Mouse (Mus musculus) hindbrain, embryonic 13.5 days (tissue): ENCODE data around the gene Adamtsl1. TPM values are rescaled to one million over a fixed set of nuclear protein-coding genes. Genes with fewer than 3 reads are reported as not detected.

Experiments used
- ATAC-seq: fragments of 200-750 bp; cut with Nextera tagmentation; 2 replicates; pipeline ENCODE4 v1.8.0; 2017; ENCODE audit warnings: moderate TSS enrichment; ENCODE audit not compliant: low FRiP score
- H3K27ac ChIP-seq: fragments of 300-500 bp; sonication (generic); 2 replicates; pipeline ENCODE4 v1.5.1; 2015; ENCODE audit warnings: inconsistent platforms, mild to moderate bottlenecking, moderate library complexity
- H3K27me3 ChIP-seq: fragments of 300-500 bp; sonication (generic); 2 replicates; pipeline ENCODE4 v1.6.1; 2015; ENCODE audit warnings: mild to moderate bottlenecking, inconsistent platforms
- H3K36me3 ChIP-seq: fragments of 300-500 bp; sonication (generic); 2 replicates; pipeline ENCODE4 v1.6.1; 2015; ENCODE audit warnings: mild to moderate bottlenecking, inconsistent platforms
- H3K4me1 ChIP-seq: fragments of 300-500 bp; sonication (generic); replicated peaks from 2 replicates; pipeline ENCODE4 v1.6.1; 2015; ENCODE audit warnings: inconsistent platforms
- H3K4me2 ChIP-seq: fragments of 300-500 bp; sonication (generic); 2 replicates; pipeline ENCODE4 v1.6.1; 2015; ENCODE audit warnings: inconsistent platforms, mild to moderate bottlenecking, moderate library complexity
- H3K4me3 ChIP-seq: fragments of 300-500 bp; sonication (generic); 2 replicates; pipeline ENCODE4 v1.5.1; 2015; ENCODE audit warnings: mild to moderate bottlenecking, inconsistent platforms
- H3K9ac ChIP-seq: fragments of 300-500 bp; sonication (generic); 2 replicates; pipeline ENCODE4 v1.6.1; 2015; ENCODE audit warnings: mild to moderate bottlenecking, inconsistent platforms
- H3K9me3 ChIP-seq: fragments of 300-500 bp; sonication (generic); 2 replicates; pipeline ENCODE4 v1.6.1; 2016; ENCODE audit warnings: inconsistent platforms
- WGBS: fragments of 180-500 bp; shearing (Covaris S2); methylation state at CpG from one replicate; pipeline ENCODE4 v1.1.7; 2015; 5-methylcytosine and 5-hydroxymethylcytosine counted together
- polyA plus RNA-seq: library from polyadenylated mRNA; unstranded; fragments of >200 nt; fragmentation: Nextera tagmentation; extraction: Ambion mirVana; gene quantifications from 2 replicates; pipeline ENCODE4 v1.2.1, GENCODE M21; 2015

The Adamtsl1 gene
- polyA plus RNA-seq, 1 experiment from 2014 or later = 11.6 TPM

DNA sequence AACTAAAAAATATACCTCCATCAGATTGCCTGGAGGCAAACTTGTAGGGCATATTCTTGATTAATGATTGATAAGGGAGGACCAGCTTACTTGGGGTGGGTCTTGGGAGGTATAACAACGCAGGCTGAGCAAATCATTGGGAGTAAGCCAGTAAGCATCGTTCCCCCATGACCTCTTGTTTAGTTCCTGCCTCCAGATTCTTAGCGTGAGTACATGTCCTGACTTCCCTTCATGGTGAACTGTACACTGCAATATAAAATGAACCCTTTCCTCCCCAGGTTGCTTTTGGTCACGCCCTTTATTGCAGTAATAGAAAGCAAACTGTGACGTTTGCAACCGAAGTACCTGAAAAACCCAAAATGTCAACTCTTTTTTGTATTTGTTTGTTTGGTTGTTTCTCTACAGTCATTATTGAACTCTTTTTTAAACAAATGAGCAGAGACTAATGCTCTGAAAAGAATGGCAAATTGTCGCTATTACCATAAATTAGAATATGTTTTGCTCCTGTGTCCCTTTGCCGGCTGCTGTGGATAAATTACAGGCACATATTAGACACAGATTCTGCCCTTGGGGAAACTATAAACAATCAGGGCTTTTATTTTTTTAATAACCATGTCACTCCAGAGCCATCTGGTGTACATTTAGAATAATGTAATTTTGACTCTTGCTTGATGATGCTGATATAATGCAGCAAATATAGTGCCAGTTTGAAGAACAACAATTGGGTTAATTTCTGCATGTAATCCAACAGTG, 310.2 kb downstream of the Adamtsl1 start:
- Histone ChIP-seq H3K4me2 (no peak overlapping the region), H3K4me1 (0 out of 2 replicates have a peak, but pooled peaks cover 5% of the 10 kb centered on the region), H3K4me3 (no peak overlapping the region), H3K27me3 (no peaks in the 10 kb centered on the region), H3K9ac (no peak overlapping the region), H3K9me3 (no peaks in the 10 kb centered on the region), H3K36me3 (no peaks in the 10 kb centered on the region), H3K27ac (0 out of 2 replicates have a peak overlapping the region, but pooled peaks have one; percentile 5)
- ATAC-seq = peak; percentile 76
- WGBS = 34% methylated on average over 8 of the region's 8 CpGs

DNA sequence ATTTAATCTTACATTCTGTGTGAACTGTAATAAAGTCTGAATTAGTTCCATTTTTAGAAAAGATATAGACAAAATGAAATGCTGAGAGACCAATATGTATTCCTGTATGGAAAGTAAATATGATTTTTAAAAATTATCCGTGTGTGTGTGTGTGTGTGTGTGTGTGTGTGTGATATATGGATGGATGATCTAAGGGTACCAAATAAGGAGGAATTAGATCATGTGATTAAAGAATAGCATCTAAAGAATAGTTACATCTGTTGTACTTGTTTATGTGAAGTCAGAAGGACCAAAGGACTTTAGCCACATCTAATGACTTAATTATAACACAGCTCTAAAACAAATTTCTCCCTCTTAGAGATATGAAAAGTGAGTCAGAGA, 310.7 kb downstream of the Adamtsl1 start:
- Histone ChIP-seq H3K27me3 (no peaks in the 10 kb centered on the region), H3K9me3 (no peaks in the 10 kb centered on the region), H3K36me3 (no peaks in the 10 kb centered on the region), H3K4me1 (0 out of 2 replicates have a peak, but pooled peaks cover 5% of the 10 kb centered on the region), H3K4me2 (no peak overlapping the region), H3K27ac (no peak overlapping the region), H3K4me3 (no peak overlapping the region), H3K9ac (no peak overlapping the region)
- ATAC-seq = peak; percentile 62; the same call in 1 of the 2 replicates
- WGBS = 64% methylated on average over 1 of the region's 1 CpGs

DNA sequence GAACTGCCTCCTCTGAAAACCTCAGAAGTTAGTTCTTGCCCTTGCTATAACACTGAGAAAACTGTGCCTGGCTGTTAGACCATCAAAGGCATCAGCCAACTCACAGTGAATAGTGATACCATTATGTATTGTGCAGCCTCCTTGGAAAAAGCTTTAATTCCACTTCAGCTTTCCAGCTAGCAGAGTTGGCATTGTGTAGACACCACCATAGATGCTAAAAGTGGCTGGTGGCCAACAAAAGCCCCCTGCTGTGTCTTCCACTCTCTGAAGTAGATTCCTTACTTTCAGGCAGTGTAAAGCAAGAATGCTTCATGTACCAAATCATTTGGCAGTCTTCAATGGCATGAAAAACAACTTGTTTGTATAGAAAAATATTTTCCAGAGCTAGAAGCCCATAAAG, 323.1 kb downstream of the Adamtsl1 start:
- H3K36me3 ChIP-seq = no peaks in the 10 kb centered on the region
- no peak overlapping the region for H3K4me2 ChIP-seq
- peak; percentile 67; the same call in 1 of the 2 replicates for ATAC-seq
- no peaks in the 10 kb centered on the region for H3K27me3 ChIP-seq
- peaks cover 12% of the 10 kb centered on the region for H3K4me1 ChIP-seq
- no peak overlapping the region for H3K9ac ChIP-seq
- H3K4me3 ChIP-seq = no peak overlapping the region
- no peaks in the 10 kb centered on the region for H3K9me3 ChIP-seq
- H3K27ac ChIP-seq = peak overlapping the region; percentile 66; the same call in 1 of the 2 replicates

DNA sequence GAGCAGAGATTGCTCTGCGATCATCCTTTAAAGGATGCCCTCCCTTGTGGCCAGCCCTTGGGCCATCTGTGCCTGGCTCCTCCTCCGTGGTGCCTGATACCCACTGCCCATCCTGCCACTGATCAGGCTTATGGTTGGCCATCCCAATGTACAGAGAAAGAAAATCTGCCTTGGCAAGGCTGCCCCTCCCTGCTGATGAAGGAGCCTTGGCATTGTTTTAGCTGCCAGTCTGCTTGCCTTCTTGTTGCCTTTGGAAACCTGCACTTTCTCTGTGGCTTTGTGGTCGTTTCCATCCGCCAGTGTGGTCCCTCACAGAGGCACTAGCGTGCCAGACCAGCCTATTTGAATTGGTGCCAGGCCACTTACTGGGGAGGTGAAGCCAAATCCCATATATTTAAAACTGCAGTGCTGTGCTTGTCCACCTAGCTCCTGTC, 323.6 kb downstream of the Adamtsl1 start:
- H3K4me3 ChIP-seq = no peak overlapping the region
- peak overlapping the region; percentile 66; the same call in 1 of the 2 replicates for H3K27ac ChIP-seq
- H3K9ac ChIP-seq = no peak overlapping the region
- WGBS = 46% methylated on average over 5 of the region's 5 CpGs
- ATAC-seq = peak; percentile 89
- peaks cover 17% of the 10 kb centered on the region for H3K4me1 ChIP-seq
- no peaks in the 10 kb centered on the region for H3K27me3 ChIP-seq
- H3K36me3 ChIP-seq = no peaks in the 10 kb centered on the region
- H3K4me2 ChIP-seq = no peak overlapping the region
- H3K9me3 ChIP-seq = no peaks in the 10 kb centered on the region

DNA sequence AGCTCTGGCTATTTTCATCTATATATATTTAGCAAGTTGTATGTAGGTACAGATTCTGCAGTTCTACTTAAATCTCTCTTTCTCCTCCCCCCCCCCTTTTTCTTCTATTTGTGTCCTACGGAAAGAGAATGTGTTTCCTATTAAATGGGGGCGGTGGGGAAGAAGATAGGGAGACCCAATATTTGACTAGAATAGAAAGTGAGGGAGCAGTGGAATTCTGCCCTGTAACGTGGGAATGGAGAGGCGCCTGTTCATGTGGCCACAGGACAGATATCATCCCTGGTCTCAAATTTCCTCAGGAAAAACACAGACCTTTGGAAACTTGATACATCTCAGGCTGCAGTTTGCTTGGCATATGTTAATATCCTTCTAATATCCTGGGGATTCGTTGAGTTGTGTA, 324.1 kb downstream of the Adamtsl1 start:
- Histone ChIP-seq H3K27me3 (no peaks in the 10 kb centered on the region), H3K36me3 (no peaks in the 10 kb centered on the region), H3K9ac (no peak overlapping the region), H3K4me1 (peaks cover 17% of the 10 kb centered on the region), H3K4me2 (no peak overlapping the region), H3K4me3 (no peak overlapping the region), H3K27ac (no peak overlapping the region), H3K9me3 (no peaks in the 10 kb centered on the region)
- ATAC-seq = no peak
- WGBS = 75% methylated on average over 5 of the region's 5 CpGs

DNA sequence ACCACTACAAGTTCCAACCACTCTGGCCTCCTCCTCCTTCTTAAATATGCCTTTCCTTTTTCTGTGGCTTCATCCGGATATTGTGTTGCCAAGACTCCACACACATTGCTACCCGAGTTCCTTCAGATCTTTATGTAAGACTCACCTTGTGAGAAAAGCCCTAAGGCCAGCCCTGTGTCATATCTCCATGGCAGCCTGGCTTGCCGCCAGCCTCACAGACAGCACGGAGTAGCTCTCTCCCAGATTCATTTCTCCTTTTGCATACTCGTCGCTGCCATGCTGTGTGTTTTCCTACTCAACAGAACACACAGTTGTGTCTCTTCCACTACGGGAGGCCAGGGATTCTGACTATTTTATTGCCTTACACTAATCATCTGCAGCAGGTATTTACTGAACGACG, 328.1 kb downstream of the Adamtsl1 start:
- ATAC-seq = 0 out of 2 replicates have a peak, but pooled peaks have one; percentile 54
- no peaks in the 10 kb centered on the region for H3K27me3 ChIP-seq
- H3K36me3 ChIP-seq = no peaks in the 10 kb centered on the region
- no peak overlapping the region for H3K4me2 ChIP-seq
- H3K9me3 ChIP-seq = no peaks in the 10 kb centered on the region
- H3K4me1 ChIP-seq = peaks cover 12% of the 10 kb centered on the region
- H3K9ac ChIP-seq = no peak overlapping the region
- 55% methylated on average over 9 of the region's 9 CpGs for WGBS
- no peak overlapping the region for H3K4me3 ChIP-seq
- no peak overlapping the region for H3K27ac ChIP-seq

DNA sequence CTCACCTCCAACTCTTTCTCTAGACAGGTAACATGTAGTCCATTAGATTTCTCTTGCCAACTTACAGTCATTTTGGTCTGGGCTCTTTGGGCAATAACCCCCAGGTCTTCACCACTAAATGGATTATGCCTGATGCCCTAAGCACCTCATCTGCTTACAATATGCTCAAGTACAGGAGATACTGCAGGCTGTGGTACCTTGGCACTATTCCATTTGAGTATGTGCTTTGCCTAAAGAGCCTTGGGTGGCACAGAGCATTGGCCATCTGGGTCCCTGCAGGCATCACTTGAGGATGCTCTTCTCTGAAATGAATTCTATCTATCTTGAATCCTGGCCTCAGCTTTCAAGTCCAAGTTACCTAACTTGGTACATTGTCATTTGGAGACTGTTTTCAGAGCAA, 330.4 kb downstream of the Adamtsl1 start:
- no peaks in the 10 kb centered on the region for H3K9me3 ChIP-seq
- no peak for ATAC-seq
- H3K4me2 ChIP-seq = no peak overlapping the region
- peaks cover 8% of the 10 kb centered on the region for H3K4me1 ChIP-seq
- H3K9ac ChIP-seq = no peak overlapping the region
- no peaks in the 10 kb centered on the region for H3K36me3 ChIP-seq
- H3K27ac ChIP-seq = no peak overlapping the region
- H3K27me3 ChIP-seq = no peaks in the 10 kb centered on the region
- no peak overlapping the region for H3K4me3 ChIP-seq

DNA sequence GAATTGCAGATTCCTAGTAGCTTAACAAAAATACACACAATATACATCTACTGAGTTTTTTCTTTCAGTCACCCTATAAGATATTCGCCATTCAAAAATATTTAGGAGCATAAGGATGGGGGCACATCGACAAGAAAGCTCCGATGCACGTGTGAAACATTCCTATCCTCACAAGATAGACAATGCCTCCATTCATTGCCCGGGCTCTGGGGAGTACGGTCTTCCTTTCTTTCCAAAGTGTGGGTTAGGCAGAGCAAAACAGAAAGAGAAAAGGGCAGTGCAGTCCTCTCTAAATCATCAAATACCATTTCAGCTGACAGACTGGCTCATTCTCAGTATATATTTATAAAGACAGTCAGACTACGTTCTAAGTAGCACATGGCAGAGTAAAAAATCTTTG, 332.0 kb downstream of the Adamtsl1 start:
- Histone ChIP-seq H3K27me3 (no peaks in the 10 kb centered on the region), H3K9me3 (no peaks in the 10 kb centered on the region), H3K36me3 (no peaks in the 10 kb centered on the region), H3K9ac (no peak overlapping the region), H3K4me2 (no peak overlapping the region), H3K27ac (no peak overlapping the region), H3K4me3 (no peak overlapping the region), H3K4me1 (peaks cover 8% of the 10 kb centered on the region)
- WGBS = 13% methylated on average over 7 of the region's 7 CpGs
- no peak for ATAC-seq

DNA sequence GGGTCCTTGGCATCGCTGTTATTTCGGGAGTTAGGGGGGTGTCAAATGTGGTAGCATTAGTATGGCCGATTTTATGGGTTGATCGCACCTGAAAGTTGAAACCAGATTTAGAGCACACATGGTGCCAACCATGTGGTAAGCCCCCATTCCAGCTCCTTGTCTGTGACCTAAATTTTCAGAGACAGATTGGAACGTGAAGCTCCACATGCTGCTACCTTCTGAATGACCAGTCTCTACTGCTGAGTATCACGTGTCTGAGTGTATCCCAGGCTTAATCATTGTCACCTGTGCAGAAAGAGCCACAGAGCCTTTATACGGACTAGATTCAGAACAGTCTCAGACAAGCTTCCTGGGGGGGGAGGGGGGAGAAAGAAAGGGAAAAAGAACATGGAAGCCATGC, 339.4 kb downstream of the Adamtsl1 start:
- WGBS = 87% methylated on average over 7 of the region's 7 CpGs
- Histone ChIP-seq H3K27ac (no peak overlapping the region), H3K4me2 (no peak overlapping the region), H3K36me3 (no peaks in the 10 kb centered on the region), H3K9ac (no peak overlapping the region), H3K4me1 (no peaks in the 10 kb centered on the region), H3K9me3 (no peaks in the 10 kb centered on the region), H3K27me3 (no peaks in the 10 kb centered on the region), H3K4me3 (no peak overlapping the region)
- no peak for ATAC-seq

DNA sequence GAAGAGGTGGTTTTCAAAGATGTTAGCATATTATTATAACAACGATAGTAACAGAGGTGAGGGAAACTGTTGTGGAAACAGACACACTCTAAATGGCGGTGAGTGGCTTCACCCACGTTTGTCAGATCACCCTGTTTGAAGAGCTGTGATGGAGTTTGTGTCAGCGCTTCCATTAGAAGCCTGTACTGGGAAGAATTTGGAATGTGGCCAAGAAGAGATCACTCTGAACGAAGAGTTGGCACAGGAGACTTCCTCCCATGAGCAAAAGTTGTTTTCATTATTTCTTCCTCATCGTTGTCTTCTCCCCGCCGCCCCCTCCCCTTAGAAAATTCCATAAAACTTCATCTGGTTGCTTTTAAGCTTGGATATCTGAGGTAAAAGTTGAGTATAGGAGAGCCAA, 340.5 kb downstream of the Adamtsl1 start:
- H3K4me2 ChIP-seq = no peak overlapping the region
- no peaks in the 10 kb centered on the region for H3K9me3 ChIP-seq
- H3K36me3 ChIP-seq = no peaks in the 10 kb centered on the region
- no peak for ATAC-seq
- no peaks in the 10 kb centered on the region for H3K27me3 ChIP-seq
- no peak overlapping the region for H3K27ac ChIP-seq
- no peak overlapping the region for H3K4me3 ChIP-seq
- H3K9ac ChIP-seq = no peak overlapping the region
- H3K4me1 ChIP-seq = no peaks in the 10 kb centered on the region
- 65% methylated on average over 8 of the region's 8 CpGs for WGBS

DNA sequence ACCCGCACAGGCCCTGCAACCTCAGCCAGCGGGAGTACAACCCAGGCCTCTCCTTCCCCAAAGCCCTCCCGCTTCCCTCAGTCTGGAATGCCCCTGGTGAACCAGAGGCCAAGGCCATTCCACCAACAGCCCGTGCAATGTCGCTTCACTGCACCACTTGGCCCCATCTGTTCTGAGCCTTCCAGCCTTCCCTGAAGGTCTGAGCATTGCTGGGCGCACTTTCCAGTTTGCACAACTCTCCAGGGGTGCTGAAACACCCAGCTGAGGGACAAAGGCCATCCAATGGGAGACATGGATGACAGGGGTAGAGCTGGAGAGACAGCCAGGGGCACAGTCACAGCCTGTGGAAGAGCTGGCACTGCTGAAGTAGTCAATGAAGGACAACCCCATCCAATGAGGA, 365.4 kb downstream of the Adamtsl1 start:
- Histone ChIP-seq H3K27me3 (no peaks in the 10 kb centered on the region), H3K27ac (no peak overlapping the region), H3K4me1 (no peaks in the 10 kb centered on the region), H3K9me3 (no peaks in the 10 kb centered on the region), H3K9ac (no peak overlapping the region), H3K4me3 (no peak overlapping the region), H3K36me3 (no peaks in the 10 kb centered on the region), H3K4me2 (no peak overlapping the region)
- 73% methylated on average over 6 of the region's 6 CpGs for WGBS
- ATAC-seq = no peak

DNA sequence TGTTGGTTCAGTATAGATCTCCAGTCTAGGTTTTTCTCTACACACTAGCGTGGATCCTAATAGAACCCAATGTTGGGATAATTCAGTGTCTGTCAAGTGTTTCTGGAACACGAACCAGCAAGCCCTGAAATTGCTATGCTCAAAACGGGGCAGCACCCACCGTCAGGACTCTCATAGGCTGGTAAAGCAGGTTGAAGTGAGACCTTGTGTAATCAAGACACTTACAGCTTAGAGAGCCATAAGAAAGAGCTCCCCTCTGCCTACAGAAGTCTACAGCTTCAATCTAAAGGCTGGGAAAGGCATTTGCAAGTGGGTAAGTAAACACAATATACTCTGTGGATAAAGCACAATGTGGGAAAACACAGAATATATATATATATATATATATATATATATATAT, 367.3 kb downstream of the Adamtsl1 start:
- no peak for ATAC-seq
- no peak overlapping the region for H3K4me3 ChIP-seq
- no peaks in the 10 kb centered on the region for H3K27me3 ChIP-seq
- H3K4me2 ChIP-seq = no peak overlapping the region
- no peaks in the 10 kb centered on the region for H3K9me3 ChIP-seq
- H3K27ac ChIP-seq = no peak overlapping the region
- WGBS = over 99% methylated on average over 4 of the region's 4 CpGs
- no peak overlapping the region for H3K9ac ChIP-seq
- no peaks in the 10 kb centered on the region for H3K36me3 ChIP-seq
- no peaks in the 10 kb centered on the region for H3K4me1 ChIP-seq

DNA sequence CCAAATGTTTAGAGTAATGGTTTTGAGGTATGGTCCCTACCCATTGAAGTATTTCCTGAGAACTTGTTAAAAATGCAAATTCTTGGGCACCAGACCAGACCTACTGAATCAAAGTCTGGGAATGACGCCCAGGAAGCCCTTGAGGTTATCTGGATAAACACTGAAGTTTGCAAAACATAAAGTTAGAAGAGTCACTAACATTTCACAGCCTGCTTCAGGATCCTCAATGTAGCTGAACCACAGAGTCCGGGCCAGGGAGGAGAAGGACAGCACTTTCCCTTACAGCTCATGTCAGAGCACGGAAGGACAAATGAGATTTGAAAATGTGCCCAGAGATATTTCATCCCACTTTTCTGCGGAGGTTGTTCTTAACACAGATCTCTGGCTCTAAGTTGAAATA, 370.1 kb downstream of the Adamtsl1 start:
- no peak for ATAC-seq
- Histone ChIP-seq H3K4me3 (no peak overlapping the region), H3K4me2 (no peak overlapping the region), H3K27me3 (no peaks in the 10 kb centered on the region), H3K9me3 (no peaks in the 10 kb centered on the region), H3K36me3 (no peaks in the 10 kb centered on the region), H3K27ac (no peak overlapping the region), H3K9ac (no peak overlapping the region), H3K4me1 (no peaks in the 10 kb centered on the region)
- WGBS = 86% methylated on average over 4 of the region's 4 CpGs
